Mouse (Mus musculus) megakaryocyte-erythroid progenitor cell, adult 5-6 weeks (primary cell): ENCODE measurements around the gene Slc25a34. TPM values are rescaled to one million over a fixed set of nuclear protein-coding genes. Genes with fewer than 3 reads are reported as not detected.

Source experiments
- total RNA-seq, 2 experiments: library from RNA; stranded (forward) in 1 of 2; stranded (reverse) in 1 of 2; fragments of 200-1000, 215-1000 nt in 1 of 2; fragments of >200 nt in 1 of 2; fragmentation: Nextera tagmentation in 1 of 2; gene quantifications; 2 replicates each; pipeline ENCODE4 v1.2.3; 2014 to 2017

The Slc25a34 gene
- total RNA-seq, 2 experiments from 2014 or later, result not detected

Other genes with a start within 250 kb of the Slc25a34 start
- not detected in 2 replicates for gene Clcnka, start 225.1 kb downstream of the Slc25a34 start, total RNA-seq (2014; fragmentation: Nextera tagmentation)
- not detected in 2 replicates for gene Clcnka, start 225.1 kb downstream of the Slc25a34 start, total RNA-seq (2017)
- gene Clcnkb, start 207.8 kb downstream of the Slc25a34 start, total RNA-seq (2014; fragmentation: Nextera tagmentation), result not detected in 2 replicates
- gene Clcnkb, start 207.8 kb downstream of the Slc25a34 start, total RNA-seq (2017), result not detected in 2 replicates
- gene Hspb7, start 203.0 kb downstream of the Slc25a34 start, total RNA-seq (2014; fragmentation: Nextera tagmentation), result not detected in 2 replicates
- gene Hspb7, start 203.0 kb downstream of the Slc25a34 start, total RNA-seq (2017), result not detected in 2 replicates
- not detected in 2 replicates for gene Srarp, start 187.7 kb downstream of the Slc25a34 start, total RNA-seq (2014; fragmentation: Nextera tagmentation)
- not detected in 2 replicates for gene Srarp, start 187.7 kb downstream of the Slc25a34 start, total RNA-seq (2017)
- 13.4 and 16.6 TPM in 2 replicates for gene Zbtb17, start 179.2 kb downstream of the Slc25a34 start, total RNA-seq (2014; fragmentation: Nextera tagmentation)
- gene Zbtb17, start 179.2 kb downstream of the Slc25a34 start, total RNA-seq (2017), result 21.5 and 26.6 TPM in 2 replicates
- 64.2 and 81.5 TPM in 2 replicates for gene Spen, start 85.2 kb downstream of the Slc25a34 start, total RNA-seq (2014; fragmentation: Nextera tagmentation)
- gene Spen, start 85.2 kb downstream of the Slc25a34 start, total RNA-seq (2017), result 21.1 and 40.5 TPM in 2 replicates
- not detected in 2 replicates for gene Fblim1, start 17.7 kb downstream of the Slc25a34 start, total RNA-seq (2014; fragmentation: Nextera tagmentation)
- gene Fblim1, start 17.7 kb downstream of the Slc25a34 start, total RNA-seq (2017), result not detected in 2 replicates
- gene Tmem82, start 5.2 kb downstream of the Slc25a34 start, total RNA-seq (2014; fragmentation: Nextera tagmentation), result 0.37 TPM in 1 of 2 replicates, not detected in the other
- 0.52 and 0.57 TPM in 2 replicates for gene Tmem82, start 5.2 kb downstream of the Slc25a34 start, total RNA-seq (2017)
- gene Plekhm2, start 41.1 kb upstream of the Slc25a34 start, total RNA-seq (2014; fragmentation: Nextera tagmentation), result 7.7 and 16.9 TPM in 2 replicates
- 4.9 and 22.4 TPM in 2 replicates for gene Plekhm2, start 41.1 kb upstream of the Slc25a34 start, total RNA-seq (2017)
- gene Rsc1a1, start 61.8 kb upstream of the Slc25a34 start, total RNA-seq (2014; fragmentation: Nextera tagmentation), result 19.1 and 23.4 TPM in 2 replicates
- gene Rsc1a1, start 61.8 kb upstream of the Slc25a34 start, total RNA-seq (2017), result 17.1 and 26.1 TPM in 2 replicates
- gene Ddi2, start 99.6 kb upstream of the Slc25a34 start, total RNA-seq (2014; fragmentation: Nextera tagmentation), result 31.1 and 50.4 TPM in 2 replicates
- gene Ddi2, start 99.6 kb upstream of the Slc25a34 start, total RNA-seq (2017), result 24.8 and 43.8 TPM in 2 replicates
- 2.2 TPM in 1 of 2 replicates, not detected in the other for gene Agmat, start 122.9 kb upstream of the Slc25a34 start, total RNA-seq (2014; fragmentation: Nextera tagmentation)
- not detected in 2 replicates for gene Agmat, start 122.9 kb upstream of the Slc25a34 start, total RNA-seq (2017)
- 10.7 and 11.4 TPM in 2 replicates for gene Dnajc16, start 167.1 kb upstream of the Slc25a34 start, total RNA-seq (2014; fragmentation: Nextera tagmentation)
- gene Dnajc16, start 167.1 kb upstream of the Slc25a34 start, total RNA-seq (2017), result 3.2 and 6.0 TPM in 2 replicates
- gene Casp9, start 169.8 kb upstream of the Slc25a34 start, total RNA-seq (2014; fragmentation: Nextera tagmentation), result 16.5 and 17.0 TPM in 2 replicates
- 11.4 and 18.1 TPM in 2 replicates for gene Casp9, start 169.8 kb upstream of the Slc25a34 start, total RNA-seq (2017)
- gene Cela2a, start 202.3 kb upstream of the Slc25a34 start, total RNA-seq (2014; fragmentation: Nextera tagmentation), result not detected in 2 replicates
- gene Cela2a, start 202.3 kb upstream of the Slc25a34 start, total RNA-seq (2017), result not detected in 2 replicates
- not detected in 2 replicates for gene Ctrc, start 222.5 kb upstream of the Slc25a34 start, total RNA-seq (2014; fragmentation: Nextera tagmentation)
- not detected in 2 replicates for gene Ctrc, start 222.5 kb upstream of the Slc25a34 start, total RNA-seq (2017)